ENCODE assay signal across 9 mouse cellular contexts in genomic region chr10:58814486-58814885, GRCm38 (mm10). TPM values are rescaled to one million over a fixed set of nuclear protein-coding genes. Genes with fewer than 3 reads are reported as not detected.
DNase-seq lines count a peak whose midpoint lies in the region; ATAC-seq and TF ChIP-seq lines count a peak whose summit lies in the region.
"Had no signal": no experiment of that assay in that cellular context is flagged by ENCODE, and none has a peak within 500 bp of the region (broad histone marks: within the 10 kb centered on the region; RNA-seq: fewer than 3 reads in every experiment).

No protein-coding gene starts in this region.

- H3K36me3 ChIP-seq in hindbrain, embryonic 14.5 days (replicated peaks; ENCODE audit: control insufficient read depth, insufficient read depth), result no peaks in the 10 kb centered on the region
- H3K36me3 ChIP-seq in neural tube, embryonic 15.5 days, result no peaks in the 10 kb centered on the region
- H3K36me3 ChIP-seq: liver, embryonic 15.5 days had no signal

- peak overlapping the region; percentile 100 for H3K4me2 ChIP-seq in hindbrain, embryonic 14.5 days (replicated peaks)
- H3K4me2 ChIP-seq in neural tube, embryonic 15.5 days, result peak overlapping the region; percentile 92

- WGBS in hindbrain, embryonic 14.5 days, result 45% methylated on average over 7 of the region's 7 CpGs
- WGBS in neural tube, embryonic 15.5 days, result 36% methylated on average over 7 of the region's 7 CpGs

- H3K9ac ChIP-seq in hindbrain, embryonic 14.5 days, result no peak overlapping the region
- H3K9ac ChIP-seq in neural tube, embryonic 15.5 days (replicated peaks), result 0 out of 2 replicates have a peak overlapping the region, but pooled peaks have one; percentile 59
- H3K9ac ChIP-seq: liver, embryonic 15.5 days had no signal

- no peak for TF ChIP-seq POLR2A in embryonic fibroblast, embryonic 13.5 days (IDR thresholded peaks at IDR 0.05; ENCODE audit: low read depth, low read length)

- TF ChIP-seq CTCF in layer of hippocampus, adult 2 months (conservative IDR thresholded peaks at IDR 0.05), result no peak
- TF ChIP-seq CTCF in embryonic fibroblast, embryonic 13.5 days (IDR thresholded peaks at IDR 0.05; ENCODE audit: borderline replicate concordance, insufficient read depth, low read length), result no peak

- peak overlapping the region; percentile 80 for H3K4me3 ChIP-seq in layer of hippocampus, adult 2 months
- peak overlapping the region; percentile 53 for H3K4me3 ChIP-seq in embryonic fibroblast, embryonic 13.5 days (ENCODE audit: insufficient read depth, low read length)
- peak overlapping the region; percentile 72 for H3K4me3 ChIP-seq in hindbrain, embryonic 14.5 days (replicated peaks; ENCODE audit: low read length)
- peak overlapping the region; percentile 54 for H3K4me3 ChIP-seq in neural tube, embryonic 15.5 days (replicated peaks)
- H3K4me3 ChIP-seq: liver, embryonic 15.5 days had no signal

- H3K9me3 ChIP-seq in hindbrain, embryonic 14.5 days (ENCODE audit: control insufficient read depth, low read length), result no peaks in the 10 kb centered on the region
- no peaks in the 10 kb centered on the region for H3K9me3 ChIP-seq in neural tube, embryonic 15.5 days (replicated peaks)
- H3K9me3 ChIP-seq: liver, embryonic 15.5 days had no signal

- DNase-seq in layer of hippocampus, adult 2 months (ENCODE audit: low spot score in 2 of 2), result no peak
- no peak for DNase-seq in layer of hippocampus, adult 8-10 months (ENCODE audit: low spot score in 2 of 2)
- no peak for DNase-seq in hindbrain, embryonic 14.5 days (ENCODE audit: low spot score)
- no peak for DNase-seq in natural killer cell, adult 2 months (ENCODE audit: low spot score in 2 of 2)
- DNase-seq in spleen, adult 12 weeks (ENCODE audit: low spot score), result no peak
- no peak for DNase-seq in spleen, postnatal 14 days (ENCODE audit: low spot score in 2 of 2)

- H3K27ac ChIP-seq in layer of hippocampus, adult 2 months, result no peak overlapping the region; the same call in 1 of the 2 replicates
- no peak overlapping the region for H3K27ac ChIP-seq in embryonic fibroblast, embryonic 13.5 days (ENCODE audit: insufficient read depth, low read length)
- no peak overlapping the region for H3K27ac ChIP-seq in hindbrain, embryonic 14.5 days
- H3K27ac ChIP-seq in neural tube, embryonic 15.5 days (replicated peaks), result no peak overlapping the region
- H3K27ac ChIP-seq: liver, embryonic 15.5 days had no signal

- peaks cover 22% of the 10 kb centered on the region for H3K27me3 ChIP-seq in hindbrain, embryonic 14.5 days (ENCODE audit: control insufficient read depth, insufficient read depth, low read length)
- peaks cover 16% of the 10 kb centered on the region for H3K27me3 ChIP-seq in neural tube, embryonic 15.5 days (replicated peaks)

- H3K4me1 ChIP-seq in embryonic fibroblast, embryonic 13.5 days (ENCODE audit: control insufficient read depth, insufficient read depth, low read length), result peaks cover 9% of the 10 kb centered on the region; the same call in 1 of the 2 replicates
- H3K4me1 ChIP-seq in hindbrain, embryonic 14.5 days (replicated peaks; ENCODE audit: control insufficient read depth, insufficient read depth, low read length), result peaks cover 9% of the 10 kb centered on the region; the same call in 1 of the 2 replicates
- peaks cover 21% of the 10 kb centered on the region for H3K4me1 ChIP-seq in neural tube, embryonic 15.5 days

- ATAC-seq in hindbrain, embryonic 14.5 days (ENCODE audit: low FRiP score), result no peak
- no peak for ATAC-seq in neural tube, embryonic 15.5 days (ENCODE audit: low FRiP score)

RNA-seq across cellular contexts. Expression of gene Sh3rf3, which starts 1.3 kb away (rescaled TPM):
- 10 to 100 TPM; 33.4 to 34.5 TPM for total RNA-seq in layer of hippocampus, adult 2 months (2021)
- total RNA-seq in layer of hippocampus, adult 8-10 months (2022), result 10 to 100 TPM; 28.2 to 38.0 (median 32.1) TPM
- polyA plus RNA-seq in embryonic fibroblast, embryonic 13.5 days (2011; ENCODE audit: insufficient read length, low read depth, missing spikeins), result 8.0 and 9.6 TPM in 2 replicates
- polyA plus RNA-seq in hindbrain, embryonic 14.5 days (2014; fragmentation: Nextera tagmentation; extraction: Ambion mirVana), result 3.6 and 5.2 TPM in 2 replicates
- polyA plus RNA-seq in neural tube, embryonic 15.5 days (2015; fragmentation: Nextera tagmentation; extraction: Ambion mirVana), result 3.3 and 3.6 TPM in 2 replicates
